7 mouse cellular contexts compared by ENCODE assay signal in genomic region chr6:109150023-109150911, GRCm38 (mm10).
DNase-seq lines count a peak whose midpoint lies in the region; ATAC-seq and TF ChIP-seq lines count a peak whose summit lies in the region.

No protein-coding gene starts in this region.

- H3K27ac ChIP-seq in intestine, embryonic 15.5 days: no peak overlapping the region
- no peak overlapping the region for H3K27ac ChIP-seq in midbrain, embryonic 10.5 days (replicated peaks)
- H3K27ac ChIP-seq in small intestine, adult 2 months (ENCODE audit: insufficient read depth, low read depth, low read length): no peak overlapping the region

- no peak overlapping the region for H3K9ac ChIP-seq in intestine, embryonic 15.5 days

- ATAC-seq in intestine, embryonic 15.5 days: peak; percentile 78; the same call in 1 of the 2 replicates

- peak; percentile 52 for DNase-seq in adrenal gland, adult 2 months
- DNase-seq in cerebellum, adult 9-11 months: peak; percentile 53
- DNase-seq in frontal cortex, adult 2 months (ENCODE audit: extremely low spot score in 1 of 2, low spot score in 1 of 2): peak; percentile 79 to 96
- peak; percentile 63 to 68 for DNase-seq in left cerebral cortex, adult 8-10 months (ENCODE audit: low spot score in 2 of 2)
- DNase-seq in midbrain, embryonic 10.5 days (ENCODE audit: low spot score): peak; percentile 69

- no peak for TF ChIP-seq POLR2A in small intestine, adult 2 months (IDR thresholded peaks at IDR 0.05; ENCODE audit: low read depth, low read length)

- H3K27me3 ChIP-seq in intestine, embryonic 15.5 days (replicated peaks): no peaks in the 10 kb centered on the region
- H3K27me3 ChIP-seq in midbrain, embryonic 10.5 days (ENCODE audit: low read depth, poor library complexity, severe bottlenecking): no peaks in the 10 kb centered on the region
- H3K27me3 ChIP-seq in small intestine, adult 2 months (ENCODE audit: control insufficient read depth, insufficient read depth, low read length): no peaks in the 10 kb centered on the region

- no peaks in the 10 kb centered on the region for H3K4me1 ChIP-seq in intestine, embryonic 15.5 days (replicated peaks)
- H3K4me1 ChIP-seq in midbrain, embryonic 10.5 days: no peaks in the 10 kb centered on the region
- H3K4me1 ChIP-seq in small intestine, adult 2 months (ENCODE audit: control insufficient read depth, insufficient read depth, insufficient read length, low read length): no peaks in the 10 kb centered on the region

- H3K36me3 ChIP-seq in intestine, embryonic 15.5 days: no peaks in the 10 kb centered on the region
- H3K36me3 ChIP-seq in midbrain, embryonic 10.5 days: no peaks in the 10 kb centered on the region
- no peaks in the 10 kb centered on the region for H3K36me3 ChIP-seq in small intestine, adult 2 months (ENCODE audit: control insufficient read depth, insufficient read depth, low read length)

- no peaks in the 10 kb centered on the region for H3K9me3 ChIP-seq in intestine, embryonic 15.5 days
- no peaks in the 10 kb centered on the region for H3K9me3 ChIP-seq in midbrain, embryonic 10.5 days (replicated peaks)

- H3K4me3 ChIP-seq in intestine, embryonic 15.5 days (replicated peaks): no peak overlapping the region
- H3K4me3 ChIP-seq in midbrain, embryonic 10.5 days: no peak overlapping the region
- no peak overlapping the region for H3K4me3 ChIP-seq in small intestine, adult 2 months (ENCODE audit: low read depth, low read length)

- 55% methylated on average over 22 of the region's 22 CpGs for WGBS in intestine, embryonic 15.5 days
- WGBS in midbrain, embryonic 10.5 days: 62% methylated on average over 22 of the region's 22 CpGs
- 61% methylated on average over 22 of the region's 22 CpGs for WGBS in small intestine, adult 2 months

- H3K4me2 ChIP-seq in intestine, embryonic 15.5 days (replicated peaks): no peak overlapping the region

- peak; percentile 70; the same call in 1 of the 2 replicates for TF ChIP-seq CTCF in small intestine, adult 2 months (IDR thresholded peaks at IDR 0.05; ENCODE audit: extremely low read depth, insufficient read length, insufficient replicate concordance, low read depth, low read length)
